Mouse (Mus musculus) liver, adult (tissue): ENCODE results near the gene RPS10-NUDT3.

Experiments
- GATA4 ChIP-seq: IDR thresholded peaks from 2 replicates; pipeline ENCODE4 v1.6.1; 2014; ENCODE audit warnings: mild to moderate bottlenecking, low read length; ENCODE audit not compliant: insufficient replicate concordance

Gene RPS10-NUDT3

GRCm38 (mm10) chr17:27574470-27575115 lies 60.4 kb downstream of the RPS10-NUDT3 start:
- no peak for TF ChIP-seq GATA4

GRCm38 (mm10) chr17:27573772-27574320 lies 61.2 kb downstream of the RPS10-NUDT3 start:
- TF ChIP-seq GATA4 = no peak

GRCm38 (mm10) chr17:27571315-27571714 lies 63.7 kb downstream of the RPS10-NUDT3 start:
- no peak for TF ChIP-seq GATA4

- TF ChIP-seq GATA4 = no peak
Observed at GRCm38 (mm10) chr17:27568228-27568627, 66.8 kb downstream of the RPS10-NUDT3 start.

GRCm38 (mm10) chr17:27565942-27566267 lies 69.1 kb downstream of the RPS10-NUDT3 start:
- TF ChIP-seq GATA4 = no peak

GRCm38 (mm10) chr17:27565163-27565941 lies 69.7 kb downstream of the RPS10-NUDT3 start, which contains the start of gene AI413582:
Gene AI413582, minus strand, starts transcription at chr17:27565756.
- no peak for TF ChIP-seq GATA4

- TF ChIP-seq GATA4 = no peak
Observed at GRCm38 (mm10) chr17:27564391-27565162, 70.4 kb downstream of the RPS10-NUDT3 start.

- TF ChIP-seq GATA4 = no peak
Observed at GRCm38 (mm10) chr17:27563771-27564244, 71.2 kb downstream of the RPS10-NUDT3 start.

GRCm38 (mm10) chr17:27561809-27562526 lies 73.1 kb downstream of the RPS10-NUDT3 start:
- TF ChIP-seq GATA4 = no peak

- no peak for TF ChIP-seq GATA4
Observed at GRCm38 (mm10) chr17:27560926-27561480, 74.0 kb downstream of the RPS10-NUDT3 start.

- no peak for TF ChIP-seq GATA4
Observed at GRCm38 (mm10) chr17:27559596-27559995, 75.4 kb downstream of the RPS10-NUDT3 start.

- TF ChIP-seq GATA4 = no peak
Observed at GRCm38 (mm10) chr17:27558845-27559244, 76.2 kb downstream of the RPS10-NUDT3 start.

- no peak for TF ChIP-seq GATA4
Observed at GRCm38 (mm10) chr17:27557927-27558661, 76.9 kb downstream of the RPS10-NUDT3 start.
